Mouse (Mus musculus) right cerebral cortex, postnatal 25 days (tissue): Measurements from ENCODE around the gene Mucl3.

Experiments used
- DNase-seq: peaks from one replicate; pipeline ENCODE4 v3.0.0; 2022

Gene Mucl3

GRCm38 (mm10) chr17:35643609-35644236 lies at the start of gene Mucl3:
Mucl3 (minus strand) TSS chr17:35643695.
- DNase-seq: no peak

- DNase-seq: no peak
Measured at GRCm38 (mm10) chr17:35692368-35692767, 48.9 kb upstream of the Mucl3 start.

- no peak for DNase-seq
Measured at GRCm38 (mm10) chr17:35691811-35692210, 48.3 kb upstream of the Mucl3 start.

GRCm38 (mm10) chr17:35689936-35690645 lies 46.6 kb upstream of the Mucl3 start:
- DNase-seq: no peak

GRCm38 (mm10) chr17:35688347-35689175 lies 45.1 kb upstream of the Mucl3 start:
- no peak for DNase-seq

- DNase-seq: no peak
Measured at GRCm38 (mm10) chr17:35685061-35685460, 41.6 kb upstream of the Mucl3 start.

GRCm38 (mm10) chr17:35681986-35682385 lies 38.5 kb upstream of the Mucl3 start:
- DNase-seq: no peak

GRCm38 (mm10) chr17:35680591-35680990 lies 37.1 kb upstream of the Mucl3 start:
- no peak for DNase-seq

GRCm38 (mm10) chr17:35673416-35674035 lies 30.0 kb upstream of the Mucl3 start, which contains the start of gene Gtf2h4:
Gtf2h4 (minus strand) TSS chr17:35673739.
- DNase-seq: peak; percentile 83

GRCm38 (mm10) chr17:35672527-35672926 lies 29.0 kb upstream of the Mucl3 start:
- DNase-seq: no peak

GRCm38 (mm10) chr17:35671846-35672245 lies 28.4 kb upstream of the Mucl3 start:
- DNase-seq: no peak

GRCm38 (mm10) chr17:35669731-35670130 lies 26.2 kb upstream of the Mucl3 start:
- no peak for DNase-seq

GRCm38 (mm10) chr17:35667334-35668065 lies 24.0 kb upstream of the Mucl3 start, which contains the start of gene Vars2:
Vars2 (minus strand) TSS chr17:35667592.
- DNase-seq: peak; percentile 96

- DNase-seq: peak; percentile 20
Measured at GRCm38 (mm10) chr17:35666851-35667256, 23.4 kb upstream of the Mucl3 start.

GRCm38 (mm10) chr17:35665957-35666515 lies 22.5 kb upstream of the Mucl3 start:
- peak; percentile 28 for DNase-seq

- DNase-seq: no peak
Measured at GRCm38 (mm10) chr17:35653086-35653485, 9.6 kb upstream of the Mucl3 start.

- DNase-seq: no peak
Measured at GRCm38 (mm10) chr17:35649429-35649828, 5.9 kb upstream of the Mucl3 start.

GRCm38 (mm10) chr17:35639352-35639751 lies 4.1 kb downstream of the Mucl3 start:
- DNase-seq: no peak

- no peak for DNase-seq
Measured at GRCm38 (mm10) chr17:35638475-35639190, 4.9 kb downstream of the Mucl3 start.

GRCm38 (mm10) chr17:35636363-35636762 lies 7.1 kb downstream of the Mucl3 start:
- DNase-seq: no peak

GRCm38 (mm10) chr17:35635699-35636111 lies 7.8 kb downstream of the Mucl3 start:
- DNase-seq: peak; percentile 79
